Mouse (Mus musculus) G1E (cell line): ENCODE results near the gene Cxcl15. TPM values are rescaled to one million over a fixed set of nuclear protein-coding genes. Genes with fewer than 3 reads are reported as not detected.
"Not testable (repeated sequence)": the region's sequence is repeated elsewhere in the genome, so short reads cannot be mapped to it uniquely, and the experiment has no call there.

ENCODE experiments used
- ATAC-seq: 2 replicates; pipeline ENCODE4 v1.8.0; 2016; ENCODE audit warnings: mild to moderate bottlenecking; ENCODE audit not compliant: insufficient number of reproducible peaks, poor library complexity, low FRiP score, severe bottlenecking; ENCODE audit errors: extremely low read depth
- DNase-seq: peaks from one replicate; pipeline ENCODE4 v3.0.0; 2012; ENCODE audit warnings: low spot score
- H3K27me3 ChIP-seq: 2 replicates; pipeline ENCODE4 v1.6.1; 2012; ENCODE audit warnings: mild to moderate bottlenecking, low read length, inconsistent platforms; ENCODE audit not compliant: insufficient read depth
- H3K36me3 ChIP-seq: replicated peaks from 2 replicates; pipeline ENCODE3; 2012; ENCODE audit warnings: mild to moderate bottlenecking, inconsistent platforms
- H3K4me1 ChIP-seq: 2 replicates; pipeline ENCODE4 v1.6.1; 2012; ENCODE audit warnings: low read depth, low read length, inconsistent platforms, mixed read lengths; ENCODE audit not compliant: insufficient read depth
- H3K4me3 ChIP-seq: 2 replicates; pipeline ENCODE4 v1.5.1; 2012; ENCODE audit warnings: low read depth, mild to moderate bottlenecking, inconsistent platforms, low read length, moderate library complexity, mixed read lengths
- H3K9me3 ChIP-seq: replicated peaks from 2 replicates; pipeline ENCODE4 v1.6.1; 2012; ENCODE audit warnings: inconsistent platforms
- GATA1 ChIP-seq: IDR thresholded peaks from 2 replicates; pipeline ENCODE4 v1.6.1; 2012; ENCODE audit warnings: borderline replicate concordance, low read length, inconsistent platforms, mixed read lengths
- GATA2 ChIP-seq: IDR thresholded peaks from 2 replicates; pipeline ENCODE4 v1.6.1; 2012; ENCODE audit warnings: low read depth, low read length, inconsistent platforms, borderline replicate concordance
- POLR2AphosphoS5 ChIP-seq: IDR thresholded peaks from 2 replicates; pipeline ENCODE4 v1.6.1; 2012; ENCODE audit warnings: low read depth, low read length, inconsistent platforms; ENCODE audit not compliant: insufficient replicate concordance
- TAL1 ChIP-seq: conservative IDR thresholded peaks from 2 replicates; pipeline ENCODE4 v1.6.1; 2012; ENCODE audit warnings: low read depth, low read length, inconsistent platforms, mixed read lengths
- polyA plus RNA-seq: library from polyadenylated mRNA; stranded (reverse); fragments of >175 nt; gene quantifications from 2 replicates; pipeline ENCODE4 v1.2.3, GENCODE M21; 2012
- total RNA-seq, 2 experiments: library from RNA; stranded (forward) in 1 of 2; stranded (reverse) in 1 of 2; fragments of 200-1000 nt in 1 of 2; fragments of >200 nt in 1 of 2; fragmentation: Nextera tagmentation in 1 of 2; gene quantifications; 2 replicates each; pipeline ENCODE4 v1.2.3; 2014 to 2017

Gene Cxcl15
- total and polyA plus RNA-seq, 3 experiments = 0.11 TPM; not detected in 2

DNA sequence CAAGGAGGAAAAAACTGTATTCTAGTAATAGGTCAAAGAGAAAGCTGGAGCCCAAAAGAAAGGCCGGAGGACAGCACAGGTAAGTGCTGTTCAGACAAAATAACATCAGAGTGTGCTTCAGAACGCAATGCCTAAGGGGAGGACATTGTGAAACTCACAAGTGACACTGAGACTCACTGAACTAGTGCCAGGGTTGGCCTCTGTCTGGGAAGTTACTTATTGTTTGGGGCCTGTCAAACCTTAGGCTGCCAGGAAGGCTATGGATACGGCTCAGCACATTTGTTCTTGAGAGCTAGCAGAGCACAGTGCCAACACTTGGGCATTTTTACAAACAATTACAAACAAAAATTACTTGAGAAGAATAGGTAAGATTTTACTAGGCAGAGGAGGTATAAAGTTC is 49.6 kb downstream of the Cxcl15 start:
- no peaks in the 10 kb centered on the region for H3K36me3 ChIP-seq
- ATAC-seq (no peak), DNase-seq (no peak)
- H3K9me3 ChIP-seq = no peaks in the 10 kb centered on the region
- TF ChIP-seq TAL1 (no peak), POLR2AphosphoS5 (no peak), GATA1 (no peak), GATA2 (no peak)
- no peak overlapping the region for H3K4me3 ChIP-seq
- H3K4me1 ChIP-seq = no peaks in the 10 kb centered on the region
- H3K27me3 ChIP-seq = no peaks in the 10 kb centered on the region

- H3K9me3 ChIP-seq, H3K27me3 ChIP-seq, ATAC-seq, H3K4me3 ChIP-seq, H3K36me3 ChIP-seq, DNase-seq, H3K4me1 ChIP-seq: not testable (repeated sequence)
These were observed 55.8 kb downstream of the Cxcl15 start for GRCm38 (mm10) chr5:90850096-90850495.

DNA sequence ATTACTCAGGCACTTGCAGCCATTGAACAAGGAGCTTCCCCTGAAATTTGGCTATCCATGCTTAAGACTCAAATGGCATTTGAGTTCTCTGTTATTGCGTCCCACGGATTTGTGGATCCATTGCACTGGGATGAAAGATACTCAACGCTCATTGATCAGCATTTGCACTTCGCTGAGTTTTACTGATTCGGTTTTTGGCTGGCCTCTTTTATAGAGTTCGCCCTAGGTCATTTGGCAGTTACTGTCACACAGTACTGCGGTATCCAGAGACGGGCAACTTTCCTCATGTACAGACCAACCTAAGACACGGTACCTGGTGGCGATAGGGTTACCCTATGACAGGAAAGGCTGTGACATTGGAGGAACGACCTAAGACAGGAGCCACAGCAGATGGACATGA is 57.1 kb downstream of the Cxcl15 start:
- not testable (repeated sequence) for H3K27me3 ChIP-seq, ATAC-seq, H3K36me3 ChIP-seq, H3K9me3 ChIP-seq, H3K4me3 ChIP-seq, H3K4me1 ChIP-seq, DNase-seq

Other genes with a start within 250 kb of the Cxcl15 start
- gene 5830473C10Rik, start 233.4 kb upstream of the Cxcl15 start, total RNA-seq (2014; fragmentation: Nextera tagmentation) = not detected in 2 replicates
- gene 5830473C10Rik, start 233.4 kb upstream of the Cxcl15 start, total RNA-seq (2017) = 0.12 TPM in 1 of 2 replicates, not detected in the other
- not detected in 2 replicates for gene 5830473C10Rik, start 233.4 kb upstream of the Cxcl15 start, polyA plus RNA-seq
- gene Rassf6, start 153.9 kb upstream of the Cxcl15 start, total RNA-seq (2014; fragmentation: Nextera tagmentation) = not detected in 2 replicates
- not detected in 2 replicates for gene Rassf6, start 153.9 kb upstream of the Cxcl15 start, total RNA-seq (2017)
- gene Rassf6, start 153.9 kb upstream of the Cxcl15 start, polyA plus RNA-seq = not detected in 2 replicates
- gene Cxcl5, start 35.2 kb upstream of the Cxcl15 start, total RNA-seq (2014; fragmentation: Nextera tagmentation) = not detected in 2 replicates
- not detected in 2 replicates for gene Cxcl5, start 35.2 kb upstream of the Cxcl15 start, total RNA-seq (2017)
- not detected in 2 replicates for gene Cxcl5, start 35.2 kb upstream of the Cxcl15 start, polyA plus RNA-seq
- 9.5 and 16.3 TPM in 2 replicates for gene Ppbp, start 26.0 kb upstream of the Cxcl15 start, total RNA-seq (2014; fragmentation: Nextera tagmentation)
- 1.2 and 1.4 TPM in 2 replicates for gene Ppbp, start 26.0 kb upstream of the Cxcl15 start, total RNA-seq (2017)
- gene Ppbp, start 26.0 kb upstream of the Cxcl15 start, polyA plus RNA-seq = 0.31 and 0.51 TPM in 2 replicates
- 73.3 and 84.5 TPM in 2 replicates for gene Pf4, start 22.1 kb upstream of the Cxcl15 start, total RNA-seq (2014; fragmentation: Nextera tagmentation)
- gene Pf4, start 22.1 kb upstream of the Cxcl15 start, total RNA-seq (2017) = 31.9 and 45.6 TPM in 2 replicates
- 2.9 and 6.8 TPM in 2 replicates for gene Pf4, start 22.1 kb upstream of the Cxcl15 start, polyA plus RNA-seq
- gene Cxcl3, start 8.4 kb upstream of the Cxcl15 start, total RNA-seq (2014; fragmentation: Nextera tagmentation) = not detected in 2 replicates
- gene Cxcl3, start 8.4 kb upstream of the Cxcl15 start, total RNA-seq (2017) = 0.06 and 0.16 TPM in 2 replicates
- gene Cxcl3, start 8.4 kb upstream of the Cxcl15 start, polyA plus RNA-seq = 0.25 and 0.54 TPM in 2 replicates
- gene Cxcl1, start 96.7 kb downstream of the Cxcl15 start, total RNA-seq (2014; fragmentation: Nextera tagmentation) = not detected in 2 replicates
- 0.82 TPM in 1 of 2 replicates, not detected in the other for gene Cxcl1, start 96.7 kb downstream of the Cxcl15 start, total RNA-seq (2017)
- not detected in 2 replicates for gene Cxcl1, start 96.7 kb downstream of the Cxcl15 start, polyA plus RNA-seq
- gene Cxcl2, start 109.3 kb downstream of the Cxcl15 start, total RNA-seq (2014; fragmentation: Nextera tagmentation) = 0.90 and 1.7 TPM in 2 replicates
- 0.23 and 0.98 TPM in 2 replicates for gene Cxcl2, start 109.3 kb downstream of the Cxcl15 start, total RNA-seq (2017)
- gene Cxcl2, start 109.3 kb downstream of the Cxcl15 start, polyA plus RNA-seq = not detected in 2 replicates
- gene Mthfd2l, start 136.6 kb downstream of the Cxcl15 start, total RNA-seq (2014; fragmentation: Nextera tagmentation) = 6.6 and 12.9 TPM in 2 replicates
- 12.8 and 16.0 TPM in 2 replicates for gene Mthfd2l, start 136.6 kb downstream of the Cxcl15 start, total RNA-seq (2017)
- gene Mthfd2l, start 136.6 kb downstream of the Cxcl15 start, polyA plus RNA-seq = 12.4 and 18.0 TPM in 2 replicates
- gene Epgn, start 232.9 kb downstream of the Cxcl15 start, total RNA-seq (2014; fragmentation: Nextera tagmentation) = not detected in 2 replicates
- 0.12 and 0.16 TPM in 2 replicates for gene Epgn, start 232.9 kb downstream of the Cxcl15 start, total RNA-seq (2017)
- not detected in 2 replicates for gene Epgn, start 232.9 kb downstream of the Cxcl15 start, polyA plus RNA-seq